ENCODE assay signal across 8 mouse cellular contexts in genomic region chr1:106628718-106629469, GRCm38 (mm10).
DNase-seq lines count a peak whose midpoint lies in the region; ATAC-seq and TF ChIP-seq lines count a peak whose summit lies in the region.

No protein-coding gene starts in this region.

- ATAC-seq in forebrain, embryonic 11.5 days (replicated peaks; ENCODE audit: low FRiP score): peak; percentile 59; the same call in 1 of the 2 replicates
- peak; percentile 52; the same call in 1 of the 2 replicates for ATAC-seq in intestine, embryonic 14.5 days (replicated peaks; ENCODE audit: low FRiP score, low TSS enrichment, low read depth)
- no peak for ATAC-seq in monocyte, adult 5-6 weeks (replicated peaks; ENCODE audit: insufficient number of reproducible peaks, low FRiP score, low TSS enrichment, poor library complexity, severe bottlenecking)

- H3K4me2 ChIP-seq in forebrain, embryonic 11.5 days (ENCODE audit: low read depth, low read length, severe bottlenecking): no peak overlapping the region
- no peak overlapping the region; the same call in 1 of the 2 replicates for H3K4me2 ChIP-seq in intestine, embryonic 14.5 days (ENCODE audit: low read length)

- 42% methylated on average over 3 of the region's 3 CpGs for WGBS in forebrain, embryonic 11.5 days
- 22% methylated on average over 3 of the region's 3 CpGs for WGBS in intestine, embryonic 14.5 days

- no peaks in the 10 kb centered on the region for H3K9me3 ChIP-seq in ES-Bruce4 (replicated peaks; ENCODE audit: control insufficient read depth, insufficient read depth, low read length, poor library complexity, severe bottlenecking)
- H3K9me3 ChIP-seq in forebrain, embryonic 11.5 days (ENCODE audit: control insufficient read depth, low read length): no peaks in the 10 kb centered on the region
- no peaks in the 10 kb centered on the region for H3K9me3 ChIP-seq in intestine, embryonic 14.5 days (ENCODE audit: control insufficient read depth, low read length)

- H3K4me3 ChIP-seq in ES-Bruce4 (ENCODE audit: low read depth, low read length): no peak overlapping the region
- no peak overlapping the region for H3K4me3 ChIP-seq in forebrain, embryonic 11.5 days (ENCODE audit: low read depth, low read length)
- H3K4me3 ChIP-seq in intestine, embryonic 14.5 days (ENCODE audit: low read depth, low read length): no peak overlapping the region

- no peaks in the 10 kb centered on the region for H3K36me3 ChIP-seq in ES-Bruce4 (ENCODE audit: control insufficient read depth, insufficient read depth, low read length, poor library complexity, severe bottlenecking)
- H3K36me3 ChIP-seq in forebrain, embryonic 11.5 days (ENCODE audit: control insufficient read depth, insufficient read depth, low read length): no peaks in the 10 kb centered on the region
- H3K36me3 ChIP-seq in intestine, embryonic 14.5 days (ENCODE audit: control insufficient read depth, insufficient read depth, low read length): no peaks in the 10 kb centered on the region

- peak; percentile 21 for DNase-seq in adrenal gland, adult 2 months
- DNase-seq in adrenal gland, postnatal 4 days (ENCODE audit: low spot score in 2 of 2): no peak
- peak; percentile 54 for DNase-seq in forebrain, embryonic 11.5 days (ENCODE audit: low spot score)
- no peak for DNase-seq in intestine, embryonic 14.5 days (ENCODE audit: low spot score)
- DNase-seq in lung, postnatal 10 days: peak; percentile 74
- peak; percentile 39 for DNase-seq in thymus, postnatal 4 days

- no peak for TF ChIP-seq EP300 in ES-Bruce4 (IDR thresholded peaks at IDR 0.05; ENCODE audit: insufficient read depth, low read depth, low read length)

- no peaks in the 10 kb centered on the region for H3K27me3 ChIP-seq in ES-Bruce4 (ENCODE audit: control insufficient read depth, insufficient read depth, low read length, poor library complexity, severe bottlenecking)
- H3K27me3 ChIP-seq in forebrain, embryonic 11.5 days (ENCODE audit: control insufficient read depth, insufficient read depth, low read length): no peaks in the 10 kb centered on the region
- H3K27me3 ChIP-seq in intestine, embryonic 14.5 days (replicated peaks; ENCODE audit: control insufficient read depth, insufficient read depth, low read length): no peaks in the 10 kb centered on the region

- peak; percentile 38 for TF ChIP-seq CTCF in ES-Bruce4 (IDR thresholded peaks at IDR 0.05; ENCODE audit: low read depth, low read length)

- H3K4me1 ChIP-seq in ES-Bruce4 (ENCODE audit: control insufficient read depth, insufficient read depth, low read length): no peaks in the 10 kb centered on the region
- peaks cover 5% of the 10 kb centered on the region; the same call in 1 of the 2 replicates for H3K4me1 ChIP-seq in forebrain, embryonic 11.5 days (replicated peaks; ENCODE audit: control insufficient read depth, insufficient read depth, low read length)
- H3K4me1 ChIP-seq in intestine, embryonic 14.5 days (replicated peaks; ENCODE audit: control insufficient read depth, insufficient read depth, low read length): peaks cover 22% of the 10 kb centered on the region

- no peak for TF ChIP-seq POLR2A in ES-Bruce4 (IDR thresholded peaks at IDR 0.05; ENCODE audit: insufficient read depth, low read length)

- no peak overlapping the region for H3K9ac ChIP-seq in ES-Bruce4 (ENCODE audit: low read depth, poor library complexity, severe bottlenecking)
- no peak overlapping the region for H3K9ac ChIP-seq in forebrain, embryonic 11.5 days (ENCODE audit: low read length)
- no peak overlapping the region for H3K9ac ChIP-seq in intestine, embryonic 14.5 days (ENCODE audit: low read length)

- H3K27ac ChIP-seq in ES-Bruce4 (ENCODE audit: insufficient read depth, low read length): no peak overlapping the region
- no peak overlapping the region for H3K27ac ChIP-seq in forebrain, embryonic 11.5 days (ENCODE audit: low read depth, low read length)
- peak overlapping the region; percentile 70 for H3K27ac ChIP-seq in intestine, embryonic 14.5 days (ENCODE audit: low read depth)

Comparison
In these comparisons a context has a peak if more than half of its experiments do, and no peak if none do; other contexts are left out.
1. DNase-seq: peak in adrenal gland, adult 2 months (single experiment), forebrain, embryonic 11.5 days (single experiment), lung, postnatal 10 days (single experiment) and thymus, postnatal 4 days (single experiment); none in adrenal gland, postnatal 4 days (0 of 2) and intestine, embryonic 14.5 days (single experiment).